Mouse (Mus musculus) granulocyte monocyte progenitor cell, adult 5-6 weeks (primary cell): ENCODE measurements around the gene Dbt. TPM values are rescaled to one million over a fixed set of nuclear protein-coding genes. Genes with fewer than 3 reads are reported as not detected.
"Not testable (repeated sequence)": the region's sequence is repeated elsewhere in the genome, so short reads cannot be mapped to it uniquely, and the experiment has no call there.

ENCODE experiments used
- ATAC-seq: replicated peaks from 2 replicates; pipeline ENCODE4 v1.8.0; 2016; ENCODE audit warnings: mild to moderate bottlenecking, moderate TSS enrichment, inconsistent platforms; ENCODE audit not compliant: poor library complexity, severe bottlenecking
- total RNA-seq, 2 experiments: library from RNA; stranded (forward) in 1 of 2; stranded (reverse) in 1 of 2; fragments of 200-712, 200-1000 nt in 1 of 2; fragments of >200 nt in 1 of 2; fragmentation: Nextera tagmentation in 1 of 2; gene quantifications; 2 replicates each; pipeline ENCODE4 v1.2.3; 2014 to 2017

Gene Dbt
- total RNA-seq, 2 experiments from 2014 or later: 19.1 to 19.9 TPM

DNA sequence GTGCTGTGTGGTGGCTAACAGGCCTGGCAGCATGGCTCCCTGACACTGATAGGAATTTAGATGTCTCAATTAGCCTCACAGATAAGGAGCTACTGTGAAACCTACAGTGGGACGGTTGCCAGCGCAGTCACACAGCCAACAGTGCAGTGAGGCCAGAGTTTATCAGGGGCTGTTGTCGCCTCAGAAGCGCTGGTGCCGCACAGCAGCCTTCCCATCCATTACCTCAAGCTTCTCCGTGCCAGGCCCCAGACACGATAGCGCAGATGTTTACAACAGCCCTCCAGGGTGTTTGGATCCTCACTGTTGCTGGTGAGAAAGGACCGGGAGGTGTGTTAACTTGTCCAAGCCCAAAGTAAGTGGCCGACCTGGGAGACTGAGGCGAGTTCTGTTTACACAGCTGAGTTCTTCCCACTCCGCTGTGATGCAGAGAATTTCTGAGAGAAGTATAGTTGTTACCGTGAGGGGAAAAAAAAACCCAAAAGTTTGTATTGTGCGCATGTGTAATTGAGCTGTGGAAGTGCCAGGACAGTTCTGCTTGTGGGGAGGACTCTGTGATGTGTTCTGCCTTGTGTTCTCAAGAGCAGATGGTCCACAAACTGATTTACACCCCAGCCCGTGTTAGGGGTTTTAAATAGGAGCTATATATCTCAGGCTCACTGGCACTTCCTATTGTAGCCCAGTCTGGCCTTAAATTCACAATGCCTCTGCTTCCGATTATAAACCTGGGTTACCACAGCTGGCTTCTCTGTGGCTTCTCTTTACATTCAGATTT is 23.7 kb downstream of the Dbt start:
- 0 out of 2 replicates have a peak, but pooled peaks have one; percentile 17 for ATAC-seq

DNA sequence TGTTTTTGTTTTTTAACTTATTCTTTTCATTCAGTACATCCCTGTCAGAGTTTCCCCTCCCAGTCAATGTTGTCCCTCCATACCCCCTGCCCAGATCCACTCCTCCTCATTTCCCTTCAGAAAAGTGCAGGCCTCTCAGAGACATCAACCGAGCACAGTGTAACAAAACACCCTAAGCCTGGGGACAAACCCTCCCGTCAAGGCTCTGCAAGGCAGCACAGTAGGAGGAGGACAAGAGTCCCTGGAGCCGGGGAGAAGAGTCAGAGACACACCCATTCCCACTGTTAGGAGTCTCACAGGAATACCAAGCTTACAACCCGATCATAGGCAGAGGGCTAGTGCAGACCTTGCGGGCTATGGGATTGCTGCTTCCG is 24.3 kb downstream of the Dbt start:
- no peak for ATAC-seq

- peak; percentile 52 for ATAC-seq
These were observed 29.2 kb downstream of the Dbt start for GRCm38 (mm10) chr3:116542070-116542469.

DNA sequence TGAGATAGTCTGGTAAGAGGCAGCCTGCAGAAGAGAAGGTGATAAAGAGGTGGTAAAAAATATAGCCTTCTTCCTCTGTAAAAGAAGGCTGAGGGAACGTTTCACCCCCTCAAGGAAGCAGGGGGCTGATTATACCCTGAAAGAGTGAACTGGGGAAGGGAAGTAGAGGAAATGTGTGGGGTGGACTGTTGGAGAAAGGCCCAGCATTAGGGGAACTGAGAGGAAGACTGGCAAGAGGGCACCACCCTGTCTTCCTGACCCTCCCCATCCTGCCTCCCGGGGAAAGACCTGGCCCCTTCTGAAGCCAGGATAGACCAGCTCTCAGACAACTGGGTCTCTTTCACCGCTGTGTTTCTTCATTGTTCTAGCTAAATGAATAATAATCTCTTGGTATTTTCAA is 29.7 kb downstream of the Dbt start:
- peak; percentile 95 for ATAC-seq

DNA sequence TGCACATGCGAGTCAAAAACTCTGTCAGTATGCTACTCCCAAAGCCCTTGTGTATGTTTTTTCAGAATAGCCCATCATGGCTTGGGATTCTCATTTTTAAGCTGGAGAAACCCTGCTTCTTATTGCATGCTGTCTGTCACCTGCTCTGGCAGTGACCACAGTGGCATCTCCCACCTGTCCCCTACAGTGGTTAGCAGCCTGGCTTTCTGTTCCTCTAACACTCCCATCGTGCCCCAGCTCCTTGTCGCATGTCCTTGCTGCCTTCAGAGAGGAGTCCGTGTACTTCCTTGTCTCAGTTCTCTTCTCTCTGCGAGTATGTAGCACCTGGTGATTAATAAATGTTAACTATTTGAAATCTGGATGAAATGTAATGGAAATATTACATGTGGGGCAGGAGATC is 34.6 kb downstream of the Dbt start:
- ATAC-seq: no peak

DNA sequence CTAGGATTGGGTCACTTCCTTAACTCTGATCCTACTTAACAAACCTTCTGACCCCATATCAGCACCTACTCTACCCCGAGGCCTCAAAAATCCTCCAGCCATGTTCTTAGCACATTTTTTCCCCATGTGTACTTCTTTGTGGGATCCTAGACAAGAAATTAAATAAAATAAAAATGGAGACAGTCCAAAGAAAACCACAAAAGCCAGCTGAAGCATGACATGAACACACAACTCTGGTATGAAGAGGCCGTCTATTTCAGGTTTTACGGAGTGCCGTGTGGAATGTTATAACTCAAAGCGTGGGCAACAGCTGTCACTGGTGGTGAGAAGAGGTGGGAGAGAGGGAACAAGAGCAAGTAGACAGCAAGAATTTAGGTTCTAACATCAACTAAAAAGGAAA is 38.5 kb downstream of the Dbt start:
- no peak for ATAC-seq

DNA sequence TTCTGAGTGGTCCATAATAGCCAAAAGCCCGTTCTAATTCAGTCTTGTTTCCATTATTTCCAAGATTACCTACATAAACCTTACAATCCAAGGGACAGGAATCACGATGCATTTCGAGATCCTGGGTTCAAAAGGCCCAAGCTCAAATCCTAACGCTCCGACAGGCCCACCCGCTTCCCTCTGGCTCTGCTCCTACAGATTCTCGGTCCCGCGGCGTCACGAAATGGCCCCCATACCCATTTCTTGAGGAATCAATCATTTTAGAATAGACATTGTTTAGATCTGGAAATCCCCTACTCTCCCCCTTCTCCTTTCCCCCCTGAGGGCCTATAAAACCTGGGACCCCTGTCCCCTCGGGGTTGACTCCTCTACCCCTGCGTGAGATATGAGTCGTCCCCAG is 48.4 kb downstream of the Dbt start:
- not testable (repeated sequence) for ATAC-seq

GRCm38 (mm10) chr3:116562408-116563094 is 49.7 kb downstream of the Dbt start, which contains the start of gene Lrrc39:
Gene Lrrc39 (plus strand): TSS chr3:116562973.
- peak; percentile 52 for ATAC-seq

- no peak for ATAC-seq
These were observed 50.2 kb downstream of the Dbt start for GRCm38 (mm10) chr3:116563095-116563492.

DNA sequence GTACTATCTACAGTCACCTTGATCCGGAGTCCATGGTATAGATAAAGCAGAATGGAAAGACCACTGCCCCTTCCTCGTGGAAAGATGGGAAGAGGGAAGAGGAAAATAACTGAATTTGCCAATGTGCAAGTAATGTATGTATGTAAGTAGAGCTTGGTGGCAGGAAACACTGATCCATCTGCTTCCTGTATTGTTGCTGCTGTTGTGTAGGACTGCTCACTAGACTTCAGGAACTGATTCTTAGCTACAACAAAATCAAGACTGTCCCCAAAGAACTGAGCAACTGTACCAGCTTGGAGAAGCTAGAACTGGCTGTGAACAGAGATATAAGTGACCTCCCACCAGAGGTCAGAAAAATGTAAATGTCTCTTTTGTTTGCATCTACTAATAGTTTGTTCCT is 57.8 kb downstream of the Dbt start:
- peak; percentile 89 for ATAC-seq

- ATAC-seq: no peak
These were observed 64.4 kb downstream of the Dbt start for GRCm38 (mm10) chr3:116577286-116577685.

DNA sequence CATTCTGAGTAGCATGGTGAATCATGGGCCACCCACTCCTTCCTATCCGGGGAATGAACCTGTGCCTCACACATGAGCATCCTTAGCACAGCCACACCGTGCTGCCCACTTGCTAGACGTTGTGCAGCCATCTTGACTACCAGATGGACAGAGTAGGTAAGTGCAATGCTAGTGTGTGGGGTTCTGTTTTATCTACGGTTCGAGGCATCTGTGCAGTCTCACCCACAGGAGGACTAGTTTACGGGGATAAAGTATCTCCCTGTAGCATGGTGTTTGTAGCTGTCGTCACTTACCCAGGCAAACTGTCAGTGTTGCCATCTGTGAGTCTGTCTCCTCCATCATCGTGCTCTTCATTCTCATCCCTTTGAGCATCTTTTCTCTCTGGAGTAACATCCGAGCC is 69.3 kb downstream of the Dbt start:
- ATAC-seq: no peak

DNA sequence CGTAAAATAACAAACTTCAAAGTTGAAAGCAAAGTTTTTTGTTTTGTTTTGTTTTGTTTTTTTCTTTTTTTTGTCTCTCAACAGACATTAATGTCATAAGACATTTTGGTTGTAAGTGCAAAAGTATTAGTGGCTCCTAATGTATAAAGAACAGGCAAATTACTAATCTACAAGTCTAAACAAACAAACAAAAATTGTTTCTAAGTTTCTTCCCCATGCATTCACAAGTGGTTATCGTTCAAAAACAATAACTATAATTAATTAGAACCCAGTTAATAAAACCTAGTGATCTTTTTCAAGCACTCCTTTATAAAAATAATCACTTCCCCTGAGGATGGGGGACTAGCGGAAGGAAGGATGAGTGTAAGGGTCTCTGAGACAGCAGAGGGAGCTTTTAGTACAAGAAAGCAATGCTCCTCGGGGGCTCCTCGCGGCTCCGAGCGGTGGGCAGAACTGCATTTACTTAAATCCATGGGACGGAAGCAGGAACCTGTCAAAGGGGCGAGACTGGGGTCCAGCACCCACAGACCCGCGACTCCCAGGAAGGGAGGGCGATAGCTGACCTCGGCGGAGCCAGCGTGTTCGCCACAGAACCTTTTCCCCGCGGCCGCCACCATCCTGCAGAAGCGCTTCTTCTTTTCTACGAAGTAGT is 81.3 kb downstream of the Dbt start:
- peak; percentile 67 for ATAC-seq

DNA sequence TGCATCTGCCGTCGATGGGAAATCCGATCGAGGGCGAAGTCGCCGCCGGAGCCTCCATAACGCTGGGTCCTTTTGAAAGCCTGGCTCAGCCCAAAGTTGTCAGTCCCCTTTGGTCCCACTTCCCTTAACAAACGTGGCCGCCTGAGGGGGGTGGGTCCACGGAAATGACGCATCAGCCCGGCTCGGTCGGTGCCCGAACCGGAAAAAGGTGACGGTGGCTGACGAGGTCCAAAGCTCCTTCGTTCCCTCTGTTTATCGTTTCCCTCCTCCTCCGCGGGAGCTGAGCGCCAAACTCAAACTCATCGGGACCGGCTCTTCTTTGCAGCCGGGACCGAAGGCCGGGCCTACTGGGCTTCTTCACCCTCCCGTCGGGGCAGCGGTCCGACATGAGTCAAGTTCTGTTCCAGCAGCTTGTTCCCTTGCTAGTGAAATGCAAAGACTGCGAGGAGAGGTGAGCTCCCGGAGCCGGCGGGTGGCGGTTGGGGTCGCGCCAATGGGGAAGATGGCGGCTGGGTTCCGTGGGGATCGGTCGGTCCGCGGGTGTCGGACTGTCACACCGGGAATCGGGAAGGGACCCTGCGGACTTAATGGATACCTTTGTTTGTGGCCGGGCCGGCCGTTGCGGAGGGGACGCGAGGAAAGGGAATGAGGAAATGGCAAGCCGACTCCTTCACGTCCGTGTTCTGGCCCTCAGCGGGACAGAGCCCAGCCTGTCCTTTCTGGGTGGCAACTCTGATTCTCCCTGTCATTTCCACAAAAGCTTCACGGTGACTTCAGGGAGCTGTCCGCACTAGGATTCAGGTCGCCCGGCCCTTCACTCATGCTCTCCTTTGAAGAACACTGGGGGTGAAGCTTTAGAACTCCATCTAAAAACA is 82.1 kb downstream of the Dbt start, which contains the start of gene Sass6:
Gene Sass6, plus strand, starts transcription at position 255 of the 875 bp plus-strand sequence.
- ATAC-seq: peak; percentile 93

- ATAC-seq: no peak
These were observed 82.7 kb downstream of the Dbt start for GRCm38 (mm10) chr3:116595603-116595991.

Other genes with a start within 250 kb of the Dbt start
- gene Cdc14a, start 89.0 kb upstream of the Dbt start, total RNA-seq (2014; fragmentation: Nextera tagmentation): 29.2 and 58.3 TPM in 2 replicates
- gene Cdc14a, start 89.0 kb upstream of the Dbt start, total RNA-seq (2017): 22.3 and 25.2 TPM in 2 replicates
- gene Rtca, start 4.9 kb upstream of the Dbt start, total RNA-seq (2014; fragmentation: Nextera tagmentation): 32.5 and 53.8 TPM in 2 replicates
- gene Rtca, start 4.9 kb upstream of the Dbt start, total RNA-seq (2017): 31.3 and 46.7 TPM in 2 replicates
- 0.39 and 1.2 TPM in 2 replicates for gene Lrrc39, start 49.9 kb downstream of the Dbt start, total RNA-seq (2014; fragmentation: Nextera tagmentation)
- 0.65 and 1.5 TPM in 2 replicates for gene Lrrc39, start 49.9 kb downstream of the Dbt start, total RNA-seq (2017)
- 31.2 and 35.0 TPM in 2 replicates for gene Sass6, start 81.9 kb downstream of the Dbt start, total RNA-seq (2014; fragmentation: Nextera tagmentation)
- 50.1 and 72.7 TPM in 2 replicates for gene Sass6, start 81.9 kb downstream of the Dbt start, total RNA-seq (2017)
- gene Trmt13, start 101.5 kb downstream of the Dbt start, total RNA-seq (2014; fragmentation: Nextera tagmentation): 33.7 and 47.5 TPM in 2 replicates
- 35.8 and 43.3 TPM in 2 replicates for gene Trmt13, start 101.5 kb downstream of the Dbt start, total RNA-seq (2017)
- gene Mfsd14a, start 149.6 kb downstream of the Dbt start, total RNA-seq (2014; fragmentation: Nextera tagmentation): 52.3 and 64.6 TPM in 2 replicates
- 67.0 and 95.5 TPM in 2 replicates for gene Mfsd14a, start 149.6 kb downstream of the Dbt start, total RNA-seq (2017)
- not detected in 2 replicates for gene Gm43191, start 168.2 kb downstream of the Dbt start, total RNA-seq (2014; fragmentation: Nextera tagmentation)
- gene Gm43191, start 168.2 kb downstream of the Dbt start, total RNA-seq (2017): not detected in 2 replicates
- 30.0 and 33.6 TPM in 2 replicates for gene Slc35a3, start 199.8 kb downstream of the Dbt start, total RNA-seq (2014; fragmentation: Nextera tagmentation)
- gene Slc35a3, start 199.8 kb downstream of the Dbt start, total RNA-seq (2017): 59.4 and 68.3 TPM in 2 replicates